Mouse (Mus musculus) kidney, postnatal 10 days (tissue): ENCODE results near the gene Rasl11a.

Experiments
- DNase-seq: peaks from one replicate; pipeline ENCODE4 v3.0.0; 2021; ENCODE audit warnings: mixed read lengths

The Rasl11a gene

DNA sequence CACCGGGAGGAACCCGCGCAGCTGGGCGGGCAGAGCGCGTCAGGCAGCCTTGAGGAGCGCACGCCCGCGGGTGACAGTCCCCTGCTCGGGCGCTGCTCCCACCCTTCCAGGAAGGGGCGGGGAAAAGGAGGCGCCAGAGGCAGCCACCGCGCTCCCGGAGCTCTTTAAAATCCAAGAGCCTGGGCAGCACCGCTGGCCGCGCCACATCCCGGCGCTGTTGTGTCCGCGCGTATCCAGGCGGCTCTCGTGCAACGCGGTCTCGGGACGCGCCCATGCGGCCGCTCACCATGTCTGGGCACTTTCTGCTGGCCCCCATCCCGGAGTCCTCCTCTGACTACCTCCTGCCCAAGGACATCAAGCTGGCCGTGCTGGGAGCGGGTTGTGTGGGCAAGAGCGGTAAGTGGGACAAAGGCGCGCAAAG lies at the start of gene Rasl11a:
Gene Rasl11a, plus strand, starts transcription at position 127 of the 421 bp plus-strand sequence.
- peak; percentile 93 for DNase-seq

- DNase-seq: no peak
Measured at GRCm38 (mm10) chr5:146795728-146796127, 49.1 kb upstream of the Rasl11a start.

GRCm38 (mm10) chr5:146798031-146798430 lies 46.8 kb upstream of the Rasl11a start:
- DNase-seq: no peak

- no peak for DNase-seq
Measured at GRCm38 (mm10) chr5:146806004-146806430, 38.9 kb upstream of the Rasl11a start.

GRCm38 (mm10) chr5:146809951-146810350 lies 34.9 kb upstream of the Rasl11a start:
- DNase-seq: no peak

DNA sequence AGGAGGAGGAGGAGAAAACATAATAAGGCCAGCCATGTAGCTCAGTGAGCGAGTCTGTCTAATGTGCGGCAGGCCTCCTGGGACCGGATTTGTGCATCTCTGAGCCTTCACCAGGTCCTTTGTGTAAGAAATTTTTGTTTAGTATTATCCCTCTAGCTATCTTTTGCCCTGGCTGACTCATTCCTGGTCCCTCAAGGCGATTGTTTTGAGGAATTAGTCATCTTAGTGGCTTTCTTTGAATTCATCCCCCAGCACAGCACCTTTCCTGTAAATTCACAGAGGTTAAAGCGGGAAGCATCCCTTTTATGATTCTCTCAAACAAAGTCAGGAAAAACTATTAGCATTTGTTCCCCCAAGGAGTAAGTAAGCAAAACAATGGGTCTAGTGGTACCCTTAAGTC lies 32.0 kb upstream of the Rasl11a start:
- no peak for DNase-seq

DNA sequence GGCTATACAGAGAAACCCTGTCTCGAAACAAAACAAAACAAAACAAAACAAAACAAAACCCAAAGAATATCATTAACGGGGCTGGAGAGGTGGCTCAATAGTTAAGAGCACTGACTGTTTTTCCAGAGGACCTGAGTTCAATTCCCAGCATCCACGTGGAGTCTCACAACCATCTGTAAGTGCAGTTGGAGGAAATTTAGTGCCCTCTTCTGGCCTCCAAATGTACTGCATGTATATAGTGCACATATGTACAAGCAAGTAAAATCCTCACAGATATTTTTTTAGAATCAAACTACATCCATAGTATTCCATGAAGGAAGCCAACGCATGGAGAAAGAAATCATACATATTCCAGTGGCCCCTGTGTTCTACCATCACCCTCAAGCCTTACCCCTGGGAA lies 31.4 kb upstream of the Rasl11a start:
- DNase-seq: no peak

GRCm38 (mm10) chr5:146815394-146815793 lies 29.5 kb upstream of the Rasl11a start:
- no peak for DNase-seq

DNA sequence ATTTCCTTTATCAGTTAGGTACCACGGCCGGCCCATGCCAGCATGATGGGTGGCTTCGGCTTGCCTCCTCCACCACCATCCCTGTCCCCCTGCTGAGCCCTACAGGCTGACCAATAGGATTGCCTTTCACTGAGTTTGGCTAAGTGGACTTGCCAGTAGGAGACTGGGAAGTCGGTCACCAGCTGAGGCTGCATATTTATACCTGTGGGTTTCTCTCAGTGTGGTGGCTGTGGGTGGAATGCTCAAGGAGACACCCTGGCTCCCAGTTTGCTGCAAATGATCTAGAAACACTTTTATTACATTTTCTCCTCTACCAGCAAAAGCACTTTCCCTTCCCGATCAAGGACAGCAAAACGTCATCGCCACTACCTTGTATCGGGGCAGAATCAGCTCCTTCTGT lies 27.3 kb upstream of the Rasl11a start:
- DNase-seq: no peak

DNA sequence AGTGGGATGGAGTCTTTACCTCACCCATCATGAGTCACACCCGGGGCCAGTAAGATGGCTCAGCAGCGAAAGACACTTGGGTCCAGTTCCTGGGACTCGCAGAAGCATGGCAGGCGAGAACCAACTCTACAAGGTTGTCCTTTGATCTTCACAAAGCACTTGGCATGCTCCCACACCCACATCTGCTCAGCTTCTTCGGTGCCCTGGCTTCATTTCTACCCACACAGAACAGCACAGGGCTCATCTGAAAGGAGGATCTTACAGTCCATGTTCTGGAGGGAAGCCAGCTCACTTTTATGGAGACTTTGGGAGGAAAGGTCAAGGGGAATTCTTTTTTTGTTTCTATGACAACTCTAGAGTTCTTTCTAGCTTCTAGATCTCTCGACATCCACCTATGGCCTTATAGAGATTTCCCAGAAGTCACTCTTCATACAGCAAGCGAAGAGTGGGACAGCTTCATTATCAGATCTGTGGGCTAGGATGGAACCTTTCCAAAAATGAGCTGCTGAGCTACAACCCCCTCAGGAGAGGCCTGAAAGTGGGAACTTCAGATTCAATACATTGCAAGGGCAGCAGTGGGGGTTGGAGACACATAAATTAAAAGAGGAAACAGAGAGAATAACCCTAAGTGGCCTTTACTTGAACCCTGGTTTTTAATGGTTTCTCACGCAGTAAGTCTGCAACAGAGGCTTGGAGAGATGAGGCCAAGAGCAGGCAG lies 25.8 kb upstream of the Rasl11a start:
- DNase-seq: peak; percentile 18

GRCm38 (mm10) chr5:146823005-146823404 lies 21.9 kb upstream of the Rasl11a start:
- no peak for DNase-seq

DNA sequence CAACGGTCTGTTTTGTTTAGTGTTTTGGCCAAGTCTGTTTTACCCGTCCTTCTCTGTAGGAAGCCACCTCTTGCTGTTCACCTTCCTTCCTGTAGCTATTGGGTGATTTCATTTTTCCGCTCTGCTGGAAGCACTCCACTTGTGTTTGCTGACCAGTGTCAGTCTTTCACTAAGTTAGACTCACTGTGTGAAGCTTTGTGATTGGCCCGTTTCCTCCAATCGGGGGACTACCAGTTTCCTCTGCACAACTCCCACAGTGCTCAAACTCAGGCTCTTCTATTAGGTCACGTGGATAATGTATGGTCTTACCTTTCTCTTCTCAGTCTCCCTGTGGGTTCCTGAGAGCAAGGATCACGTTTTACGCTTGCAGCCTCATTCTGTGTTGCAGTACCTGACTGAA lies 15.3 kb upstream of the Rasl11a start:
- no peak for DNase-seq

DNA sequence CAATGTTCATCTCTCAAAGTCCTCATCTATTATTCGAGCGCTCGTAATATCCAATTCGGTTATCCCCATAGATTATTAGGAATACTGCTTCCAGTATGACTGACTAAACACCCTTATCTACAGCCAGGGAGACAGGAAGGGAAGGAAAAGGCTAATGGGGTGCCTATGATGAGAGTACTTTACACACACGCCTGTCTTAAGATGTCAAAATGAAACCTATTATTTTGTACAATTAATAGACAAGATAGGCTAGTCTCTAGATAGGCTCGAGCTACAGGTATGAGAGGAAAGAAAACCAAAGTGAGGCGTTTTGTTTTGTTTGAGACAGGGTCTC lies 12.5 kb upstream of the Rasl11a start:
- no peak for DNase-seq

DNA sequence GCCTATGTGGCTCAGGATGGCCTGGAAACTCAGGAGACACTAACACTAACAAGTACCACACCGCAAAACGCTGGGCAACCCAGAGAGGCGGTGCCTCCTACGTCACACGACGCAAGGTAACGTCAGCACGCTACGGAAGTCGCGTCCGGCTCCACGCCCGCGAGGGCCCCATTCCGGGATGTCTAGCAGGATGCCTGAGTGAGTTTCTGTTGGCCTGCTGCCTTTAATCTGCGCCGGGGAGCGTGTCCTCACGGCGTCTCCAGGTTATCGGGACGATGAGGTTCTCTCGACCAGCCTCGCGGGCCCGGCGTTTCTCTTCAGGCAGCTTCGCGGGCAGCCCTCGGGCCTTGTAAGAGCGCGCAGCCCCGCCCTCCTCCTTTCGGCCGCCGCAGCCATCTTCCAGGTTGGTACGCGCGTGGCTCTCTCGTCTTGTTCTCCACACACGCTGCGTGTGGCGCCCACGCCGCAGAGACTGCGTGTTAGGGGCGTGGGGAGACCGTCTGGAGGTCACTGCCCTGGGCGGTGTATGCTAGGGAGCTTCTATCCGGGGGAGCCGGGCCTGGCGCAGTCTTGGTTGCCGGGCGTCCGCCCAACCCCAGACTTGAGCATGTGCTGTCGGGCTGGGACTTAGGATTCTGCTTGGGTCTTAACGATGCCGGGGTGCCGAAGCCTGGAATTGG lies 12.0 kb upstream of the Rasl11a start, which contains the start of gene Rpl21:
Gene Rpl21, plus strand, starts transcription at position 122 of the 680 bp plus-strand sequence.
- DNase-seq: peak; percentile 96

DNA sequence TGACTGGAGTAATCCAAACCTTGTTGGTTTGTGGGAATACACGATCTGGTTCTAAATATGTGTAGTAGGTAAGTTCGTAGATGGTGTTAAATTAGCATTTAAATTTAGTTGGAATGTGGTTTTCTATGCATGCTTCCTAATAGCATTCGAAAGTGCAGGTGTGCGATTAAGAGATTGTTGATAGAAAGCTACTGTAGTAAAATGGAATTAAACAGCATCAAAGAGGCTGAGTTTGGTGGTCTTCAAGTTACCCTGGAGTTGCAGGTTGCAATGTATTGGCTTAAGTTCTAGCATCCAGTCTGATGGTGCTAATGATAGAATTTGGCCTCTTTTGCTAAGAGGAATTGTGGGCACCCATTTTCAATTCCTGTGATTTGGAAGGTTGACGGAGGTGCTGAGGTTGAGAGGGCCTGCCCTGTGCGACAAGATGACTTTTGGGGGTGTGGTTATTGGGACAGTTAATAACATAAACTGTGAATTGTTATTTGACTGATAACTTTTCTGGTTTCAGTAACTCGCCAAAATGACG lies 11.1 kb upstream of the Rasl11a start:
- DNase-seq: no peak

- no peak for DNase-seq
Measured at GRCm38 (mm10) chr5:146834959-146835358, 9.9 kb upstream of the Rasl11a start.

- no peak for DNase-seq
Measured at GRCm38 (mm10) chr5:146837967-146838720, 6.7 kb upstream of the Rasl11a start.

DNA sequence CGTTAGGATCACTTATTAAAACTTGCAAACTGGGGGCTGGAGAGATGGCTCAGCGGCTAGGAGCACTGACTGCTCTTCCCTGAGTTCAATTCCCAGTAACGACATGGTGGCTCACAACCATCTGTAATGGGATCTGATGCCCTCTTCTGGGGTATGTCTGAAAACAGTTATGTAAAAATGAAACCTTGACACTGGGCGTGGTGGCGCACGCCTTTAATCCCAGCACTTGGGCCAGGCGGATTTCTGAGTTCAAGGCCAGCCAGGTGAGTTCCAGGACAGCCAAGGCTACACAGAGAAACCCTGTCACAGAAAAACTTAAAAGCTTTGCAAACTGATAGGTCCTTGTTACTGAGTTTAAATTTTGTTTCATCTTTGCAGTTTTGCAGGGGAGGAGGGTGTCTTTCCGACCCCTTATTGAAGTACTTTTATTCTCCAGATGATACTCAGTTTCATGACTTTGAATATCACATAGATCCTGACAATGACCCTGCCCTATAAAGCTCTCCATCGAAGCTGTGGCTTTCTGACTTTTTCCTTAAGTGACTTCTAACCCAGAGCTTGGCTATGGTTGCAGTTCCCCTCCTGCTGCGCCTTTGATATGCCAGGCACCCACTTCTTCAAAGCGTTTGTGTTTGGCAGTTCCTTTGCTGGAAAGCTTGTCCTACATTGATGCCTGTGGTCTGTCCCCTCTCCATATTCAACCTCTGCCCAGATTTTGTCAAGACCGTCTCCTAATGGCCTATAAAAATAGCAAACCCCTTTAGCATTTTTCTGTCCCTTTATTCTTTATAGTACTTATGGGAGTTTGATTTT lies 5.8 kb upstream of the Rasl11a start:
- DNase-seq: no peak

DNA sequence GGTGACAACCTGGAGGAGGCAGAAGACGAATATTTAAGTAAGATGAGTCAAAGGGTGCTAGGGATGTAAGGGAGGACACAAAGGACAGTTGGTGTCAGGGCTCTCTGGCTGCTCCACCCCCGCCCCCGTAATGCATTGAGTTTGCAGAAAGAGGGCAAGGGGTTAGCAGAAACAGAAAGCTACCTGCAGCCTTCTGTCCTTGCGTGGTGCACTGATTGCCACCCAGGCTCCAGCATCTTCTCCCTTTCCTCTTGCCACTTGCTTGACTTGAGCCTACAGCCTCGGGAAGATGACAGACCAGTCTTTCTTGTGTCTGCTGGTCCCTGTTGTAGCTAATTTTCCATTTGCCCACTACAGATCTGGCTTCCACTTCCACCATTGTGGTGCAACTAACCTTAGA lies 5.1 kb upstream of the Rasl11a start:
- DNase-seq: no peak

DNA sequence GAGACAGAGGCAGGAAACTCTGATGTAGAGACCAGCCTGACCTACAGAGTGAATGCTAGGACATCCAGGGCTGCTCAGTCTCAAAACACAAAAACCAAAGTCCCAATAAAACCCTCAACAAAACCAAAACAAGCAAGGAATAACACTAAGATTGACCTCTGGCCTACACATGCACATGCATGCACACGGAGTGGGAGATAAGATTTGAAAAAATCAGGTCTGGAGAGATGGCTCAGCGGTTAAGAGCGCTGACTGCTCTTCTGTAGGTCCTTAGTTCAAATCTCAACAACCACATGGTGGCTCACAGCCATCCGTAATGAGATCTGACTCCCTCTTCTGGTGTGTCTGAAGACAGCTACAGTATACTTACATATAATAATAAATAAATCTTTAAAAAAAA lies 4.4 kb upstream of the Rasl11a start:
- no peak for DNase-seq

GRCm38 (mm10) chr5:146841301-146841700 lies 3.6 kb upstream of the Rasl11a start:
- DNase-seq: no peak

DNA sequence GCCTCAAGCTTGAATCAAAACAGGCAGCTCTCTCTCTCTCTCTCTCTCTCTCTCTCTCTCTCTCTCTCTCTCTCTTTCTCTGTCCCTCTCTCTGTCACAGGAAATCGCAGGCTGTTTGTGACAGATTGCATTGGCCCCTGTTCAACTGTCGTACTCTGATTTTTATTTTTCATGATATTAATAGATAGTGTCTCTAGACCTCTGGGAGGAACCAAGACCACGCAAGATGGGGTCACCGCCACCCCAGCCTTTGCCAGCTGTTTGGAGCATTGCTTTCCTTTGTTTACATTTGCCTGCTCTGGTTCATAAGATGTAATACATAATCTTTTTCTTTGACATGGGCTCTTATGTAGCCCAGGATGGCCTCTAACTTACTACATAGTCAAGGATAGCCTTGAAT lies 2.9 kb upstream of the Rasl11a start:
- peak; percentile 49 for DNase-seq
